Mouse (Mus musculus): ENCODE results near the gene Wfdc1. TPM values are rescaled to one million over a fixed set of nuclear protein-coding genes. Genes with fewer than 3 reads are reported as not detected.

The Wfdc1 gene
- polyA plus RNA-seq, 1 experiment from 2014 or later: 2.5 TPM

DNA sequence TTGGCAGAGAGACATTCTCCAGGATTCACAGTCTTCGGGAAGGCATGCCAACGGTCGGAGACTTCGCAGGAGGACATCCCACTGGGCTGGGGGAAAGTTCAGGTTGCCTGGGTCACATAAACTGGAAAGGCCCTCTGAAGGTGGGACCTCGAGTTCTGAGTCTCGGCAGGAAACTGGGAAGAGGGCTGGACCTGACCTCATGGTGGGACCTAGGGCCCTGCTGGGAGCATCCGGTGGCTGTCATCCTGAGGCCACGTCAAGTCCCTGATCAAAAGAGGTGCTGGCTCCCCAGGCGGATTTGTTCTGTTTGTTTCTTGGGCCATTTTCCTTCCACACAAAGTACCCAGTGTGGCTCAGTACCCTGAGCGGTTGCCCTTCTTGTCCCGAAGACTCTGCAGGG, 2.7 kb upstream of the Wfdc1 start:
- no peak for ATAC-seq (ENCODE audit: insufficient read depth)
- H3K36me3 ChIP-seq (replicated peaks): no peaks in the 10 kb centered on the region
- H3K9ac ChIP-seq: no peak overlapping the region
- no peaks in the 10 kb centered on the region for H3K9me3 ChIP-seq (replicated peaks)
- peaks cover 32% of the 10 kb centered on the region for H3K27me3 ChIP-seq
- no peak overlapping the region for H3K27ac ChIP-seq (replicated peaks)
- no peak overlapping the region for H3K4me3 ChIP-seq (replicated peaks)
- no peak overlapping the region for H3K4me2 ChIP-seq
- whole genome bisulfite sequencing (ENCODE audit: insufficient replicate concordance): 64% methylated on average over 11 of the region's 11 CpGs
- H3K4me1 ChIP-seq (replicated peaks): no peaks in the 10 kb centered on the region

DNA sequence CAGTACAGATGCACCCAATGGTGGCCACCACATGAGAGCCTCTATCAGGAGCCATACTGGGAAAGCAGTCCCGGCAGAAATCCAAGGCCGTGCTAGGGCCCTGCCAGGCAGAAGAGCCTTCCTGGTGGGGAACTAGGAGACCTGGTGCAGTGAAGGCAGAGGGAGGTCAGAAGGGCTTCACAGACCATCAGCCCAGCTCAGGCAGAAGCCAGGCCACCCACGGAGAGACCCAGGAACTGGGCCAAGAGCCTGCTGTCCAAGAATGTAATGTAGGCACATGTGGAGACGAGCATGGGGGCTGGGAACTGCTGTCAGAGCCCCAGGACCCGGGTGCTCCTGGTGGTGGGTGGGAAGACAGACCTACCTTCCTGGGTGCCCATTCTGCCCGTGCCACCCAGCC, 895 bp upstream of the Wfdc1 start:
- Histone ChIP-seq H3K27ac (replicated peaks) (no peak overlapping the region), H3K9me3 (replicated peaks) (no peaks in the 10 kb centered on the region), H3K4me1 (replicated peaks) (peaks cover 2% of the 10 kb centered on the region; the same call in 1 of the 2 replicates), H3K36me3 (replicated peaks) (no peaks in the 10 kb centered on the region), H3K4me2 (no peak overlapping the region), H3K27me3 (peaks cover 32% of the 10 kb centered on the region), H3K4me3 (replicated peaks) (no peak overlapping the region), H3K9ac (no peak overlapping the region)
- ATAC-seq (ENCODE audit: insufficient read depth): no peak
- WGBS (ENCODE audit: insufficient replicate concordance): 42% methylated on average over 6 of the region's 6 CpGs

DNA sequence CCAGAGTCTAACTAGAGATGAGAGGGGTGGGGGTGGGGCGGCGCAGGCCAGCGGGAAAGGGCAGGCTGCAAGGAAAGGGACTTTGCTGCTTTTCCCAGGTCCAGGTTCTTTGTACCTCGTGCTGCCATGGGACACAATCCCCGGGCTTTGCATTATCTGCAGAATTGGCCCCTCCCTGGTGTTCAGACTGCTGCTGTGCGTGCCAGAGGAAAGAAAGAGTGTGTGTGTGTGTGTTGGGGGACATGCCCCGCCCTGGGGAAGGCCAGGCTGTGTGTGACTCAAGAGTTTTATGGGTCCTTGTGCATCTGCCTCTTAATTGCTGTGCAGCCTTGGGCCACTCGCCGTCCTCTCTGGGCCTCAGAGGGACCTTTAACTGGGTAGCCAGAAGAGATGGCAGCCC, 2.3 kb downstream of the Wfdc1 start:
- Histone ChIP-seq H3K9me3 (replicated peaks) (no peaks in the 10 kb centered on the region), H3K4me3 (replicated peaks) (no peak overlapping the region), H3K27ac (replicated peaks) (no peak overlapping the region), H3K27me3 (peaks cover 29% of the 10 kb centered on the region), H3K4me2 (no peak overlapping the region), H3K36me3 (replicated peaks) (no peaks in the 10 kb centered on the region), H3K9ac (no peak overlapping the region), H3K4me1 (replicated peaks) (peaks cover 10% of the 10 kb centered on the region)
- 45% methylated on average over 9 of the region's 9 CpGs for WGBS (ENCODE audit: insufficient replicate concordance)
- ATAC-seq (ENCODE audit: insufficient read depth): no peak

DNA sequence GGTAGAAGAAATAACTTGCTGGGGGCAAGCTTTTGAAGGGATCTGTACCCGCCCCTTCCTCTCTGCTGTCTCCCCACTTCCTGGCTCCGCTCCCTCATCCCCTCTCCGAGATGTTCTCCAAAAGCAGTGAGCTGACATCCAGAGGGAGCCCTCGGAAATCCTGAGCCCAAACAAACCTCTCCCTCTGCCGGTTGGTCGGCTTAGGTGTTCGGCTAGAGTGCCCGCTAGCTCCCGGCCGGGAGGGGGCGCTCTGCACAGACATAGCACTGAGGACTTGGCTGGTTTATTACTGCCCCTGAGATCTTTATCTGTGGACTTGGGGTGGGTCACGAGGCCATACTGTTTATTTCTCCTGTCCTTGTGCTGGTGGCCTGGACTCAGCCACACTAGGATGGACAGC, 3.1 kb downstream of the Wfdc1 start:
- H3K9ac ChIP-seq: no peak overlapping the region
- 38% methylated on average over 12 of the region's 12 CpGs for WGBS (ENCODE audit: insufficient replicate concordance)
- no peaks in the 10 kb centered on the region for H3K36me3 ChIP-seq (replicated peaks)
- peaks cover 10% of the 10 kb centered on the region for H3K4me1 ChIP-seq (replicated peaks)
- ATAC-seq (ENCODE audit: insufficient read depth): no peak
- H3K4me3 ChIP-seq (replicated peaks): no peak overlapping the region
- peaks cover 29% of the 10 kb centered on the region for H3K27me3 ChIP-seq
- H3K4me2 ChIP-seq: no peak overlapping the region
- no peak overlapping the region for H3K27ac ChIP-seq (replicated peaks)
- no peaks in the 10 kb centered on the region for H3K9me3 ChIP-seq (replicated peaks)

DNA sequence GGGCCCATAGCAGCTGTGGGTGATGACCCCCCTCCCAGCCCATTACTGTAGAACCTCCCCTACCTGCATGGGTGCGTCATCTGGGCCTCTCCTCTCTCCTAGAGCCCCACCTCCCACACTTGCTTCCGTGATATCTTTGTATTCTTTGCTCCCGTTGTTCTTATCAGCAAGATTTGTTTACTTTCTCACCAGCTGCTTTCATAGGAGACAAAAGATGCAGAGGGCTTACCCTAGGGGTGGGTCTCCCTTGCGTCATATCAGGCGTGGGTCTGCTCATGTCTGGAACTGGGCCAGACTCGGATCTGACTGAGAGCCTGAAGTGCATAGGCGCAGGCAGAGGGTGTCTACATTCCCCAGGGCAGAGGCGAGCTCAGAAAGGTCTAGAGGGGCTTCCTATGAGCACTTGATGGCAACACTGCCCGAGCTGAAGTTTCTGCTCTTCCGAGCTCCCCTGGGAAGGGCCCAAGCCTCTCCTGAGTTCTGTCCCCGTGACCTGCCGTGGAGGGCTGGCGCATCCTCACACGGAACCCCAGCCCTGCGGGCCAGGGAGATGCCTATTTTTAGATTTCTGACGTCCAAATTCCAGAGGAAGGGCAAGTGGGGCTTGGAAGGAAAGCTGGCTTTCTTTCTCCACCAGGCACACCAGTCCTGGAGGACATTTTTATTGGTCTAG, 4.4 kb downstream of the Wfdc1 start:
- H3K4me3 ChIP-seq (replicated peaks): no peak overlapping the region
- H3K9ac ChIP-seq: no peak overlapping the region
- H3K4me1 ChIP-seq (replicated peaks): peaks cover 10% of the 10 kb centered on the region
- no peak overlapping the region for H3K27ac ChIP-seq (replicated peaks)
- ATAC-seq (ENCODE audit: insufficient read depth): no peak
- 40% methylated on average over 16 of the region's 16 CpGs for WGBS (ENCODE audit: insufficient replicate concordance)
- no peak overlapping the region for H3K4me2 ChIP-seq
- no peaks in the 10 kb centered on the region for H3K9me3 ChIP-seq (replicated peaks)
- no peaks in the 10 kb centered on the region for H3K36me3 ChIP-seq (replicated peaks)
- peaks cover 24% of the 10 kb centered on the region for H3K27me3 ChIP-seq

DNA sequence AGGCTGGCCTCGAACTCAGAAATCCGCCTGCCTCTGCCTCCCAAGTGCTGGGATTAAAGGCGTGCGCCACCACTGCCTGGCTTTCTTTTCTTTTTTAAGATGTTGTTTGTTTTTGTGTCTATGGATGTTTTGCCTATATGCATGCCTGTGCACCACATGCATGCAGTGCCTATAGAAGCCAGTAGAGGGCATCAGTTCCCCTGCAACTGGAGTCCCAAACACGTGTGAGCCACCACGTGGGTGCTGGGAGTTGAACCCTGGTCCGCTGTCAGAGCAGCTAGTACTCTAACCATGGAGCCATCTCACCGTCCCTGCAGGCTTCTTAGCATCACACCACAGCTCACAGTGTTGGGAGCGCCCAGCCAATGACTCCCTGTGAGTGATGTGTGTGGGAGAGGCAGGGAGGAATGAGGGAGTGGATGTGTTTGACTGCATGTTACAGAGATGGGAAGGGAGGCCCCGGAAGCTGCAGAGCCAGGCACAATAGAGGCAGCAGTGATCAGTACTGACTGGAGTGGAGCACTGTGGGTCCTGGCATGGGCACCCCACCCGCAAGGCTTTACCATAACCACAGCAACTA, 7.9 kb downstream of the Wfdc1 start:
- H3K4me3 ChIP-seq (replicated peaks): no peak overlapping the region
- WGBS (ENCODE audit: insufficient replicate concordance): 57% methylated on average over 11 of the region's 11 CpGs
- no peak overlapping the region for H3K27ac ChIP-seq (replicated peaks)
- no peaks in the 10 kb centered on the region for H3K9me3 ChIP-seq (replicated peaks)
- H3K4me1 ChIP-seq (replicated peaks): peaks cover 15% of the 10 kb centered on the region
- H3K27me3 ChIP-seq: peaks cover 4% of the 10 kb centered on the region; the same call in 1 of the 2 replicates
- H3K9ac ChIP-seq: no peak overlapping the region
- no peak for ATAC-seq (ENCODE audit: insufficient read depth)
- no peak overlapping the region for H3K4me2 ChIP-seq
- no peaks in the 10 kb centered on the region for H3K36me3 ChIP-seq (replicated peaks)

DNA sequence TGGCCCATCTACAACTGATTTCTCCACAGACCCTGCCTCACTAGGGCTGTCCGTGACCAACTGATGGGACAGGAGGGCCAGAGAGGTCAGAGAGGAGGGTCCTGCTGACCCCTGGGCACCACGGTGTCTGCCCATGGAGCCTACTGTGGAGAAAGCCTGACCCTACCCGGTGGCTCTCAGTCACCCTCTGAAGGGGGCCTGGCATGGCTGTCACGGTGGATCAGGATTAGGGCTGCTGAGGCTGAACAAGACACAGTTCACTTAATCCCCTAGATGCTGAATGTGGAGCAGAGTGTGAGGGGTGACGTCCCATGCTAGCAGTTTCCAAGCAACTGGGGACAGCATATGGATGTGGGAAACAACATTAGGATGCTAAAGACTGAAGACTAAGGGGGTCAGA, 9.3 kb downstream of the Wfdc1 start:
- H3K4me2 ChIP-seq: no peak overlapping the region
- 71% methylated on average over 5 of the region's 5 CpGs for WGBS (ENCODE audit: insufficient replicate concordance)
- no peak overlapping the region for H3K9ac ChIP-seq
- H3K9me3 ChIP-seq (replicated peaks): no peaks in the 10 kb centered on the region
- peaks cover 4% of the 10 kb centered on the region; the same call in 1 of the 2 replicates for H3K27me3 ChIP-seq
- H3K4me1 ChIP-seq (replicated peaks): peaks cover 11% of the 10 kb centered on the region
- ATAC-seq (ENCODE audit: insufficient read depth): no peak
- H3K27ac ChIP-seq (replicated peaks): no peak overlapping the region
- H3K4me3 ChIP-seq (replicated peaks): no peak overlapping the region
- H3K36me3 ChIP-seq (replicated peaks): no peaks in the 10 kb centered on the region

DNA sequence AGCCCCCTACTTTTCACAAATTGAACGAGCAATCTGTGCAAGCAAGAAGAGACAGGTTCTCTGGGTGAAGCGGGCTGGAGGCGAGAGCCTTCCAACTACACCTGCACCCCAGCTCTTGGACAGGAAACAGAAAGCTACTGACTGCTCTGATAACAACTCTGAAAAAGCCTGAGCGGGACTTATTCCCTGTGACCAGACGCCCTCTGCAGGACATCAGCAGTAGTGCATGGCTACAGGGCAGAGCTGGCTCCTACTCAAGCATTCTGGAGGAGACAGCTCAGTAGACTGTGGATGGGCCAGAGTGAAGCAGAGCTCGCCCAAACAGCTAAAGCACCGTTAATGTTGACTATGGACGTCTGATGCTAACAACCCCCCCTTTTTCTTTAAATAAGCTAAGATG, 10.2 kb downstream of the Wfdc1 start:
- ATAC-seq (ENCODE audit: insufficient read depth): no peak
- Histone ChIP-seq H3K9me3 (replicated peaks) (no peaks in the 10 kb centered on the region), H3K27me3 (peaks cover 4% of the 10 kb centered on the region; the same call in 1 of the 2 replicates), H3K36me3 (replicated peaks) (no peaks in the 10 kb centered on the region), H3K4me3 (replicated peaks) (no peak overlapping the region), H3K4me1 (replicated peaks) (peaks cover 5% of the 10 kb centered on the region), H3K4me2 (no peak overlapping the region), H3K9ac (no peak overlapping the region), H3K27ac (replicated peaks) (no peak overlapping the region)
- WGBS (ENCODE audit: insufficient replicate concordance): 4% methylated on average over 8 of the region's 8 CpGs

DNA sequence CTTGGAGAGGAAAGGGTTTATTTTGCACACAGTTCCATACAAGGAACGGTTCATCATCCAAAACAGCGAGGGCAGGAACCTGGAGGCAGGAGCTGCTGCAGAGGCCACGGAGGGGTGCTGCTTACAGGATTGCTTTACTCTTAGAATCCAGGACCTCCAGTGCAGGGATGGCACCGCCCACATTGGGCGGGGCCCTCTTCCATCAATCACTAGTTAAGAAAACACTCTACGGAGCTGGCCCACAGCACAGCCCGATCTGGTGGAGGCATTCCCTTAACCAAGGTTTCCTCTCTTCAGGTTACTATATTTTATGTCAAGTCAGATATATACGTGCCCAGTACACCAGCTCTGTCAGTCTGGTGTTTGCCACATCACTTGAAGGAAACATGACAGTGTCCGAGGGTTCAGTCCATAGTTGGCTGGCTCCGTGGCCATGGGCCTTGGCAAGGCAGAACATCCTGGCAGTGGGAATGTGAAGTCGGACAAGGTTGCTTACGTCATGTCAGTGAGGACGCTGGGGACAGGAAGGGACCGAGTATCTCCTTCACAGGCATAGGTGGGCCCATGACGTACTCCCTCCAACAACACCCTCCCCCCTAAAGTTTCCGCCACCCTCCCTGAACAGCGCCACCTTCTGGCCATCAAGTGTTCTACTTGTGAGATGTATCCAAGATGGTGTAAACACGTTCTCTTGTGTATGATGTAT, 12.1 kb downstream of the Wfdc1 start:
- ATAC-seq (ENCODE audit: insufficient read depth): 0 out of 2 replicates have a peak, but pooled peaks have one; percentile 29
- H3K4me3 ChIP-seq (replicated peaks): no peak overlapping the region
- H3K36me3 ChIP-seq (replicated peaks): no peaks in the 10 kb centered on the region

DNA sequence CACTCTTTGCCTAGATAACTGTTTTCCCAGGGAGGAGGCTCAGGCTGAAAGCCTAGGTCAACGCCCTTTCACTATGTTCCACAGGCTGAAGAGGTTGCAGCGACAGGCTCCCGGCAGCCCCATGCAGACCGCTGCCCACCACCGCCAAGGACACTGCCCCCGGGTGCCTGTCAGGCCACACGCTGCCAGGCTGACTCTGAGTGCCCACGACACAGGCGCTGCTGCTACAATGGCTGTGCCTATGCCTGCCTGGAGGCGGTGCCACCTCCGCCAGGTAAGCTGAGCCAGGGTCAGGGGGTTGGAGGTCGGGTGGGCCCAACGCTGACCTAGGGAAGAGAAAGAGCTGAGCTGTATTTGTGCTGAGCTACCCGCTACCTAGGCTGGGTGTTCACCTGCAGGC, 13.0 kb downstream of the Wfdc1 start:
- no peak overlapping the region for H3K4me3 ChIP-seq (replicated peaks)
- ATAC-seq (ENCODE audit: insufficient read depth): no peak
- no peak overlapping the region for H3K9ac ChIP-seq
- H3K4me2 ChIP-seq: no peak overlapping the region
- peaks cover 5% of the 10 kb centered on the region for H3K4me1 ChIP-seq (replicated peaks)
- H3K9me3 ChIP-seq (replicated peaks): no peaks in the 10 kb centered on the region
- peaks cover 4% of the 10 kb centered on the region; the same call in 1 of the 2 replicates for H3K27me3 ChIP-seq
- H3K36me3 ChIP-seq (replicated peaks): no peaks in the 10 kb centered on the region
- 65% methylated on average over 14 of the region's 14 CpGs for WGBS (ENCODE audit: insufficient replicate concordance)
- no peak overlapping the region for H3K27ac ChIP-seq (replicated peaks)

More for the DNA sequence above, 12.1 kb downstream of the Wfdc1 start:
- Histone ChIP-seq H3K4me1 (replicated peaks) (peaks cover 5% of the 10 kb centered on the region), H3K27me3 (peaks cover 4% of the 10 kb centered on the region; the same call in 1 of the 2 replicates), H3K4me2 (peak overlapping the region; percentile 40), H3K27ac (replicated peaks) (no peak overlapping the region), H3K9me3 (replicated peaks) (no peaks in the 10 kb centered on the region), H3K9ac (no peak overlapping the region)
- 8% methylated on average over 18 of the region's 18 CpGs for WGBS (ENCODE audit: insufficient replicate concordance)

DNA sequence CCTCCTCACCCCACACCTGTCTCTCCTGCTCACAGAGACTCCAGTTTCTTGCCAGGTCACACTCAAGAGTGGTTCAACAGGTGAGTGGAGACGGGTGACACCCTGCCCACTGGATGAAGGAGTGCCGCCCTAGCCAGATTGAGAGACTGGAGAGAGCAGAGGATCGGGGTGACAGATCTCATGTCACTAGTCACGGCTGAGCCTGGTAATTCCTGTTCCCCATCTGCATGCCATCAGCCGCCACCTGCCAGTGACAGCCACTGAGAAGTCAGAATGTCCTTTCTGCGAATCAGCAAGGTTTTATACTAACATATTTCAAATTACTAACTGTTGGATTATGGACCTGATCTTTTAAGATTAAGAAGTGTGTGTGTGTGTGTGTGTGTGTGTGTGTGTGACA, 24.4 kb downstream of the Wfdc1 start:
- no peaks in the 10 kb centered on the region for H3K4me1 ChIP-seq (replicated peaks)
- H3K27me3 ChIP-seq: 0 out of 2 replicates have a peak, but pooled peaks cover 10% of the 10 kb centered on the region
- H3K4me3 ChIP-seq (replicated peaks): no peak overlapping the region
- H3K9ac ChIP-seq: no peak overlapping the region
- H3K9me3 ChIP-seq (replicated peaks): no peaks in the 10 kb centered on the region
- H3K36me3 ChIP-seq (replicated peaks): no peaks in the 10 kb centered on the region
- 53% methylated on average over 6 of the region's 6 CpGs for WGBS (ENCODE audit: insufficient replicate concordance)
- no peak overlapping the region for H3K4me2 ChIP-seq
- no peak for ATAC-seq (ENCODE audit: insufficient read depth)
- H3K27ac ChIP-seq (replicated peaks): no peak overlapping the region
